Mouse (Mus musculus) cerebellum, adult 8-10 months (tissue): Measurements from ENCODE around the gene Wdr64.

Experiments
- DNase-seq: peaks from one replicate; pipeline ENCODE4 v3.0.0; 2022

Wdr64 gene

GRCm38 (mm10) chr1:175754576-175755364, 56.4 kb downstream of the Wdr64 start:
- DNase-seq = no peak

- DNase-seq = no peak
These were observed 96.3 kb downstream of the Wdr64 start for GRCm38 (mm10) chr1:175794668-175795067.

GRCm38 (mm10) chr1:175808356-175808755, 110.0 kb downstream of the Wdr64 start:
- DNase-seq = no peak

- DNase-seq = no peak
These were observed 113.2 kb downstream of the Wdr64 start for GRCm38 (mm10) chr1:175811625-175812024.

- DNase-seq = no peak
These were observed 125.5 kb downstream of the Wdr64 start for GRCm38 (mm10) chr1:175823815-175824438.

GRCm38 (mm10) chr1:175828539-175828938, 130.1 kb downstream of the Wdr64 start:
- no peak for DNase-seq

- no peak for DNase-seq
These were observed 130.8 kb downstream of the Wdr64 start for GRCm38 (mm10) chr1:175829220-175829619.

GRCm38 (mm10) chr1:175855515-175855914, 157.1 kb downstream of the Wdr64 start:
- no peak for DNase-seq
